17 mouse cellular contexts compared by ENCODE assay signal in the genomic region with DNA sequence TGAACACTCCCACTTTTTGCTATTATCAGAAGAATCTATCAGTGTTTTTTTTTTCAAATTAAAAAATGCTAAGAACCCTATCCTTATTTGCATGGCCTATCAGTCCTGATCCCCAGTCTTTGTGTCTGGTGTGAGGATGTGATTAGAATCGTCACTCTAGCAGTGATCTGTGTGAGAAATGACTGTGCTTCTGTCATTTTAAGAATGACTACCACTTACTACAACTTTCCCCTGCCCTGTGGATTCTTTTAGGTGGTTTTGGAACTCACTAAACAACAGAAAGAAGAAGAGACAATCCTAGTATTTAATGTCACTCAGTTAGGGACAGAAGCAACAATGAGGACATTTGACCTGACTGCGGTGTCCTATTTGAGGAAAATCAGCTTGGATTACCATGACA.
"Had no signal": no experiment of that assay in that cellular context is flagged by ENCODE, and none has a peak within 500 bp of the region (broad histone marks: within the 10 kb centered on the region; RNA-seq: fewer than 3 reads in every experiment).

No protein-coding gene starts in this region.

- H3K9me3 ChIP-seq: neural tube, embryonic 12.5 days; neural tube, embryonic 13.5 days; neural tube, embryonic 15.5 days; stomach, embryonic 15.5 days had no signal

- H3K4me3 ChIP-seq: neural tube, embryonic 12.5 days; neural tube, embryonic 13.5 days; neural tube, embryonic 15.5 days; stomach, embryonic 15.5 days had no signal

- H3K4me2 ChIP-seq: neural tube, embryonic 12.5 days; neural tube, embryonic 13.5 days; neural tube, embryonic 15.5 days; stomach, embryonic 15.5 days had no signal

- DNase-seq: retina, postnatal 1 day; right cerebral cortex, adult 18-20 months; right cerebral cortex, postnatal 14 days; right cerebral cortex, postnatal 25 days; right cerebral cortex, postnatal 4 days; spleen, adult 18-20 months; thymus, adult 18-20 months; thymus, adult 2 months; thymus, postnatal 14 days; thymus, postnatal 25 days; thymus, postnatal 36 days; thymus, postnatal 4 days had no signal

- H3K4me1 ChIP-seq: neural tube, embryonic 12.5 days; neural tube, embryonic 13.5 days; neural tube, embryonic 15.5 days; stomach, embryonic 15.5 days had no signal

- H3K9ac ChIP-seq: neural tube, embryonic 12.5 days; neural tube, embryonic 13.5 days; neural tube, embryonic 15.5 days; stomach, embryonic 15.5 days had no signal

- H3K27me3 ChIP-seq: neural tube, embryonic 12.5 days; neural tube, embryonic 13.5 days; neural tube, embryonic 15.5 days; stomach, embryonic 15.5 days had no signal

- H3K27ac ChIP-seq: neural tube, embryonic 12.5 days; neural tube, embryonic 13.5 days; neural tube, embryonic 15.5 days; stomach, embryonic 15.5 days; stomach, postnatal 0 days had no signal
